Mouse (Mus musculus): ENCODE measurements around the gene Tnpo1. TPM values are rescaled to one million over a fixed set of nuclear protein-coding genes. Genes with fewer than 3 reads are reported as not detected.

The Tnpo1 gene
- 51.3 and 53.9 TPM in 2 replicates for polyA plus RNA-seq (2015; fragmentation: Nextera tagmentation; extraction: Ambion mirVana)

DNA sequence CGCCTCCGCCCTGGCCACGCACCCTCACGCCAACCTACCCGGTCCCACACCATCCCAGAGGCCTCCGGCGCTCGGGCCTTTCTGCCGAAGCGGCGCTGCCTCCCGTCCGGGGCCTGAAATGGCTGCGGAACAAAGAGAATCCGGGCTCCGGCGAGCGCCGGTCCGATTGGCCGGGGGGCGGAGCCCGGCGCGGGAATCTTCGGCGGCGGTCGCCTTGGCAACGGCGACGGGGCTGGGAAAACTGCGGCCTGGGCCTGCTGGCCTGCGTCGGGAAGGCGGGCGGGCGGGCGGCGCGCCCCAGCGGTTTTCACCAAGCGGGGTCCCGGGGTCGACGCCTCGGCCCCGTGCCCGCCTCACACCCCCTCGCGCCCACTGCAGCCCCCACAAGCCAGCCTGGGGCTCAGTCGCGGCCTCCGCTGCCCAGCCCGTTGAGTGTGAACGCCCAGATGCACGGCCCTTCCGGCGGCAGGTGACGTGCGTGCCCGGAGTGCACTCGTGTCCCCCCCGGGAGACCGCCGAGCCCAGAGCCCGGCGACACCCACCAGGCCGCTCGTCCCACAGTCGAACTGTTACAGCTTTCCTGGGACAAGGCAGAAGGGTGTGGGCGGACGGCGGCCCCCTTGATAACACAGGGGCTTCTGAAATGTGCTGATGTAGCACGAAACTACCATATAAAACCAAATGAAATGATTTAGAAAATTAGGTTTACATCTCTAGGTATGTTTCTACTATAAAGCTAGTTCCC is at the start of gene Tnpo1:
Gene Tnpo1, minus strand, starts transcription at position 172 of the 745 bp plus-strand sequence.
- under 1% methylated on average over 55 of the region's 75 CpGs for WGBS
- peak; percentile 96 for ATAC-seq (replicated peaks)

DNA sequence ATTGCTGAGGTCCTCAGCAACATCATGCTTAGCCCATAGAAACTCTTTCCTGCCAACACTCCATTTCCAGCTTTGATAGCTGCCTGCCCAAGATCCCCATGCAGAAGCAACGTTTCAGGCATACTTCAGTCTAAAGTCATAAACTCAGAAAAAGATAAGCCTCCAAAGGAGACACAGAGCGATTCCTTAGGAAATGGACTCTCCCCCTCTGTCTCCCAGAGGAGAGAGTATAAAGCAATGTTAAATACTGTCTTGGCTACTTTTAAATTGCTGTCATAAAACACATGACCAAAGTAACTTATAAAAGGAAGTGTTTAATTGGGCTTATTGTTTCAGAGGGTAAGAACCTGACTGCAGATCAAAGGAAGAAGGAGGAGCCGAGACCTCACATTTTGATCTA is 45.9 kb upstream of the Tnpo1 start:
- Histone ChIP-seq H3K4me2 (no peak overlapping the region), H3K4me1 (no peaks in the 10 kb centered on the region), H3K4me3 (no peak overlapping the region), H3K9me3 (no peaks in the 10 kb centered on the region), H3K27ac (no peak overlapping the region), H3K9ac (no peak overlapping the region), H3K27me3 (replicated peaks) (no peaks in the 10 kb centered on the region), H3K36me3 (replicated peaks) (no peaks in the 10 kb centered on the region)
- WGBS: 88% methylated on average over 3 of the region's 3 CpGs
- ATAC-seq (replicated peaks): no peak

More for the DNA sequence above, at the start of gene Tnpo1:
- peak within 1 kb of the TSS; percentile 100 for H3K9ac ChIP-seq
- peaks cover 30% of the 10 kb centered on the region for H3K4me1 ChIP-seq
- H3K27me3 ChIP-seq (replicated peaks): no peaks in the 10 kb centered on the region
- H3K9me3 ChIP-seq: no peaks in the 10 kb centered on the region
- peak within 1 kb of the TSS; percentile 98 for H3K27ac ChIP-seq
- H3K4me3 ChIP-seq: peak within 1 kb of the TSS; percentile 92
- no peaks in the 10 kb centered on the region for H3K36me3 ChIP-seq (replicated peaks)
- H3K4me2 ChIP-seq: peak within 1 kb of the TSS; percentile 62

DNA sequence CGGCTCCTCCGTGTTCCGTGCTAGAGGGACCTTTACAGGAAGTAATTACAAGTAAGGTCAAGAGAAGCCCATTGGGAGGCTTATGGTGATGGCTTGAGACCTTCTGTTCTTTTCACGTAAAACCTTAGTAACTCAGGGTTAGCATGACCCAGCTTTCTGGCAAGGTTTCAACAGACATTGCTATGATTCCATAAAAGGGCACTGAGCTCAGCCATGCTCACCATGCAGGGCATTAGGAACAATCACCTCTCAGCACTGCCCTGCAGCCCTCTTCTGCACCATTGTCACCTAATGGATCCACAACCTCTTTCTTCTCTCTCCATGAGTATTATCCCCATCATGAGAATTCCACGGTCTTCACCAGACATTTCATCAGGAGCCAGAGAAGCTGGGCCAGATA is 45.5 kb upstream of the Tnpo1 start:
- H3K9me3 ChIP-seq: no peaks in the 10 kb centered on the region
- H3K9ac ChIP-seq: no peak overlapping the region
- H3K4me3 ChIP-seq: no peak overlapping the region
- no peak overlapping the region for H3K27ac ChIP-seq
- 72% methylated on average over 5 of the region's 5 CpGs for WGBS
- no peaks in the 10 kb centered on the region for H3K27me3 ChIP-seq (replicated peaks)
- no peak overlapping the region for H3K4me2 ChIP-seq
- no peak for ATAC-seq (replicated peaks)
- H3K4me1 ChIP-seq: no peaks in the 10 kb centered on the region
- H3K36me3 ChIP-seq (replicated peaks): no peaks in the 10 kb centered on the region

DNA sequence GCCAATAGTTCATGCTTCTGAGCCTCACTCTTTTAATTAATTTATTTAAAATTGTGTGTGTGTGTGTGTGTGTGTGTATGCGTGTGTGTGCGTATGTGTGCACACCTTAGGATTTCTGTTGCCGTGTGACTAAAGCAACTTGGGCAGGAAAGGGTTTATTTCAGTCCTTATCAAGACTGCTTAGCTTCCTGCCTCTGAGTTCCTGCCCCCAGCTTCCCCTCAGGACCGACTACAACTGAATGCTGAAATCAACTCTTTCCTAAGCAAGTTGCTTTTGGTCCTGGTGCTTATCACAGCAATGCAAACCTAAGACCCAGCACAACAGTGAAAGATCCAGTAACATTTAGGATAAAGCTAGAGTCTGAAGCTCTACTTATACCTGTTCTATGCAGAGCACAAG is 42.3 kb upstream of the Tnpo1 start:
- Histone ChIP-seq H3K27me3 (replicated peaks) (no peaks in the 10 kb centered on the region), H3K4me2 (no peak overlapping the region), H3K9ac (no peak overlapping the region), H3K4me3 (no peak overlapping the region), H3K9me3 (no peaks in the 10 kb centered on the region), H3K27ac (no peak overlapping the region), H3K36me3 (replicated peaks) (no peaks in the 10 kb centered on the region), H3K4me1 (no peaks in the 10 kb centered on the region)
- 82% methylated on average over 4 of the region's 4 CpGs for WGBS
- no peak for ATAC-seq (replicated peaks)

DNA sequence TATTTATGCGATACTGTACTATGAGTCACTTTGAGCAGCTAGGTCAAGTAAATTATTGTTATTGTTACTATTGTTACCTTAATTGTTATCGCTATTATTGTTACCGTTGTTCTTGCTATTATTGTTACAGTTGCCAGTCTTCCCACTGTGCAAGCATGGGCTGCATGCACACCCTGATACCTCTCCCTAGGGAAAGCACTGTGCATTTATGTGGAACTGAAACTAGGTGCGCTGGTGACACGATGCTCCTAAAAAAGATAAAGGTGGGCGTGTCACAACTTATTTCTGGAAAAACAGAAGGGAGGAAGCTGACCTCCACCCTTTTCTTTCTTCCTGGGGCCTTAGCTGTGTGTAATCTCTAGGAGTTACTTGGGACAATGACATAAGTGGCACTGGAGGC is 41.8 kb upstream of the Tnpo1 start:
- H3K4me2 ChIP-seq: no peak overlapping the region
- no peaks in the 10 kb centered on the region for H3K9me3 ChIP-seq
- no peak overlapping the region for H3K27ac ChIP-seq
- 86% methylated on average over 6 of the region's 6 CpGs for WGBS
- no peaks in the 10 kb centered on the region for H3K4me1 ChIP-seq
- H3K27me3 ChIP-seq (replicated peaks): no peaks in the 10 kb centered on the region
- no peak for ATAC-seq (replicated peaks)
- H3K4me3 ChIP-seq: no peak overlapping the region
- H3K36me3 ChIP-seq (replicated peaks): no peaks in the 10 kb centered on the region
- no peak overlapping the region for H3K9ac ChIP-seq

DNA sequence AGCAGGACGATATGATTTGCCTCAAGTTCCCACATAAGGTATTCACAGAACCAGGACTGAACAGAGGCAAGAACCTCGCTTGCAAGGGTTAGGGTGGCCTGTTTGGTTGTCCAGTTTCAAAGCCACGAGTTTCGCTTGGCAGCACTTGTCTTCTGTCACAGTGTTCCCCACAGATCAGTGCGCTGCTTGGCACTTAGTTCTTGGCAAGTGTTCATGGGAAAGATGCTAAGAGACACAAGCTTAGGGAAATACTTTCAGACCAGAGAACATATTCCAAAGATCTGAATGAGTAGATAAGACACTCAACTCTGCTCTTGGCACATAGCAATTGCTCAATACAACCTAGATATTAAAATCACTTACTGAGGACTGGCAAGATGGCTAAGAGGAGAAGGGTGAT is 40.4 kb upstream of the Tnpo1 start:
- H3K4me3 ChIP-seq: no peak overlapping the region
- WGBS: 87% methylated on average over 5 of the region's 5 CpGs
- no peak overlapping the region for H3K9ac ChIP-seq
- H3K4me1 ChIP-seq: no peaks in the 10 kb centered on the region
- no peaks in the 10 kb centered on the region for H3K9me3 ChIP-seq
- no peak overlapping the region for H3K4me2 ChIP-seq
- no peak overlapping the region for H3K27ac ChIP-seq
- ATAC-seq (replicated peaks): no peak
- no peaks in the 10 kb centered on the region for H3K36me3 ChIP-seq (replicated peaks)
- H3K27me3 ChIP-seq (replicated peaks): no peaks in the 10 kb centered on the region

DNA sequence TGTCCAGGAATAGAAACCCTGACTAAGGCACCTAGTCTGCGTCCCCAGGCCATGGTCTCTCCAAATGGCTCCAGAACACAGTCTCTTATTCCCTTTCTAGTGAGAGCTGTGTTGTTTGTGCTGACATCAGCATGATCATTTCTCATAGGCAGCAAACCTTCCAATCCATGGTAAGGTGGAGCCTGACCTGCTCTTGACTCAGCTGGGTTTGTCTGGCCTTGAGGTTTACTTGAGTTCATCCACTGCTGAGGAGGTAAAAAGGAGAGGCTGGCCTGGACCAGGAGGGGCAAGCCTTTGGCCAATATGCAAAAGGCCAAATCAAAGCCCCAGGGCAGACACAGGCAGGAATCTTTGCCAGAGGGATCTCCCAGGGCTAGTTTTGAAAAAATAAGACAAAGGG is 37.4 kb upstream of the Tnpo1 start:
- H3K4me3 ChIP-seq: no peak overlapping the region
- no peak for ATAC-seq (replicated peaks)
- WGBS: 89% methylated on average over 1 of the region's 1 CpGs

DNA sequence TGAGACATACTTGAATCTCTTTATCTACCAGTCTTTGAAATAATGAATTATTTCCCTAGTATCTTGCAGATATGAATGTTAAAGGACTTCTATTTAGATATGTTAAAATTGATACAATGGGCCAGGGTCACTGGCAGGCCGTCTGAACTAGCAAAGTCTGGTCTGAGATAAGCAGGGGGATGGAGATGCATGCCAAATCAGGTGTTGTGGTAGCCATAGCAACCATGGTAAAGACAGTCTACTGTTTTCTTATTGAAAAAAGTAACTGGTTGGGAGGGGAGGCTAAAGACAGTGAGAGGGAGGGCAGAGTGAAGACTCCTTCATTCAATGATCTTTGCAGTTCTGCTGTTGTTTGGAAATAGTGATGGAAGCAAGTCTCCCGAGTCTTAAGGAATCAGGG is 32.0 kb upstream of the Tnpo1 start:
- WGBS: 21% methylated on average over 2 of the region's 2 CpGs
- ATAC-seq (replicated peaks): no peak
- H3K27me3 ChIP-seq (replicated peaks): no peaks in the 10 kb centered on the region
- no peaks in the 10 kb centered on the region for H3K9me3 ChIP-seq
- H3K27ac ChIP-seq: no peak overlapping the region
- H3K9ac ChIP-seq: no peak overlapping the region
- H3K4me1 ChIP-seq: peaks cover 7% of the 10 kb centered on the region; the same call in 1 of the 2 replicates
- H3K36me3 ChIP-seq (replicated peaks): no peaks in the 10 kb centered on the region
- H3K4me3 ChIP-seq: no peak overlapping the region
- H3K4me2 ChIP-seq: no peak overlapping the region

More for the DNA sequence above, 37.4 kb upstream of the Tnpo1 start:
- Histone ChIP-seq H3K4me2 (no peak overlapping the region), H3K9me3 (no peaks in the 10 kb centered on the region), H3K9ac (no peak overlapping the region), H3K4me1 (no peaks in the 10 kb centered on the region), H3K36me3 (replicated peaks) (no peaks in the 10 kb centered on the region), H3K27ac (no peak overlapping the region), H3K27me3 (replicated peaks) (no peaks in the 10 kb centered on the region)

DNA sequence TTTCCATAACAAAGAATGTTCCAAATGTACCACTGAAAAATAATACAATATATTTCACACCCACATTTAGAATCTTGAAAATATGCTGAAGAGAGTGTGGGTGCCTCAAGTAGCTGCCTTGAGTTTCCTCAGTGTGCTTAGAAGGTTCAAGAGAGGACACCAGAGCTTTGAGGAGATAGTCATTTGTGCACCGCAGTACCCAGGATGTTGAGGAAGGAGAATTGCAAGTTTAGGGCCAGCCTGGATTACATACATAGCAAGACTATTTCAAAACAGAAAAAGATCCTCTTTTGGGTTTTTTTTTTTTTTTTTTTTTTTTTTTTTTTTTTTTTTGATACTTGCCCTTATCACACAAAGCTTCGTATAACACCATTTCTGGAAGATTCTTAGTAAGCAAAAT is 30.0 kb upstream of the Tnpo1 start:
- 83% methylated on average over 2 of the region's 2 CpGs for WGBS
- Histone ChIP-seq H3K4me2 (no peak overlapping the region), H3K9ac (no peak overlapping the region), H3K27me3 (replicated peaks) (no peaks in the 10 kb centered on the region), H3K9me3 (no peaks in the 10 kb centered on the region), H3K36me3 (replicated peaks) (no peaks in the 10 kb centered on the region), H3K4me1 (peaks cover 7% of the 10 kb centered on the region; the same call in 1 of the 2 replicates), H3K27ac (no peak overlapping the region), H3K4me3 (no peak overlapping the region)
- ATAC-seq (replicated peaks): no peak

DNA sequence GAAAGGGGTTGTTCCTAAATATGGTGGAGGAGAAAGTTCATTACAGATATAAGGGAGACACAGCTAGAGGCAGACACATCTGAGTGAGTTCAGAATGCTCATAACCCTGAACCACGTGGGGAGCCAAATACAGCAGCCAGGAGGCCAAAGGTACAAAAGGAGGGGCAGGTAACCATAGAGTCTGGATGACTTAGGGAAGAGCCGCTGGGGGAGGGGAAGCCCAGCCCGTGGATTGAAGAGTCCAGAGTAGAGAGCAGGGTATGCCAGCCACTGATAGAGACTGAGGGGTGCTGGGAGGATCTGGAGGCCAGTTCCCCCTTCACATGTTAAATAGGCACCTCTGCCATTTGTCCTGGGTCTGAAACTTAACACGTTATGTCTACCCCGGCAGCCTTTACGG is 29.5 kb upstream of the Tnpo1 start:
- Histone ChIP-seq H3K9ac (no peak overlapping the region), H3K27me3 (replicated peaks) (no peaks in the 10 kb centered on the region), H3K4me1 (peaks cover 7% of the 10 kb centered on the region; the same call in 1 of the 2 replicates), H3K27ac (no peak overlapping the region), H3K4me3 (no peak overlapping the region), H3K36me3 (replicated peaks) (no peaks in the 10 kb centered on the region), H3K9me3 (no peaks in the 10 kb centered on the region), H3K4me2 (no peak overlapping the region)
- ATAC-seq (replicated peaks): no peak
- WGBS: 69% methylated on average over 6 of the region's 6 CpGs

DNA sequence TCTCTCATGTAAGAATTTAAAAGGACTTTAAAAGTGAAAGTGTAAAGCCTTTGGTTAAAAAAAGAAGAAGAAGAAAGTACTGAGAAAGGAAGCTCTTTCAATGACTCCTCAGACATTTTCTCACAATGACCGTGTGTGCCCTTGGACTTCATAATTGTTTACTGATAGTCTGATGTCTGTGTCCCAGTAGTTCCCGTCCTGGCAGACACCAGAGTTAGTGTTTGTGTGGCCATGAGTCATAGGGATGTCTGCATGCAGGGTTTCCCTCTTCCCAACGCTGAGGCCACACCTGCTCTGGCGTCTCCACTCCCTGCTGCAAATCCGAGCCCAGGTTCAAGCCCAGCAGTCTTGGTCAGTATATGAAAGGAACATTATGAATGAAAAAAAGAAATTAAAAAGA is 29.0 kb upstream of the Tnpo1 start:
- ATAC-seq (replicated peaks): no peak
- WGBS: 58% methylated on average over 5 of the region's 5 CpGs
- no peak overlapping the region for H3K4me3 ChIP-seq
- no peak overlapping the region for H3K9ac ChIP-seq
- H3K36me3 ChIP-seq (replicated peaks): no peaks in the 10 kb centered on the region
- no peaks in the 10 kb centered on the region for H3K9me3 ChIP-seq
- peaks cover 7% of the 10 kb centered on the region; the same call in 1 of the 2 replicates for H3K4me1 ChIP-seq
- H3K27me3 ChIP-seq (replicated peaks): no peaks in the 10 kb centered on the region
- no peak overlapping the region for H3K4me2 ChIP-seq
- no peak overlapping the region for H3K27ac ChIP-seq

DNA sequence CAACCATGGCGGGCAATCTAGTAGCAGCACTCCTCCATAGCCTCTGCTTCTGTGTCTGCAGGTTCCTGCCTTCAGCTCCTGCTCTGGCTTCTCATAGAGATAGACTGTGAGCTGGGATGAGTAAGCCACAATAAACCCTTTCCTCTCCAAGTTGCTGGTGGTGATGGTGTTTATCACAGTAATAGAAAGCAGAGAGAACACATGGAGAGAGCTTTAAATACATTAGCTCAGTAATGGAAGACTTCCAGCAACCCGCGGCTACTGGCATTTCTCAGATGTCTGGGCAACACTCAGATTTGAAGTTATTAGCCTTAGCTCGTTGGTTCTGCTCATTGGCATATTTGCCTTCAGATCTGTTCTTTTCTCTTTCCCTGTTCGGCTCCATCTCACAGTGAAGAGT is 27.6 kb upstream of the Tnpo1 start:
- 84% methylated on average over 5 of the region's 5 CpGs for WGBS
- Histone ChIP-seq H3K9ac (no peak overlapping the region), H3K36me3 (replicated peaks) (no peaks in the 10 kb centered on the region), H3K4me3 (no peak overlapping the region), H3K4me1 (peaks cover 7% of the 10 kb centered on the region; the same call in 1 of the 2 replicates), H3K9me3 (no peaks in the 10 kb centered on the region), H3K27me3 (replicated peaks) (no peaks in the 10 kb centered on the region), H3K4me2 (no peak overlapping the region), H3K27ac (no peak overlapping the region)
- no peak for ATAC-seq (replicated peaks)

DNA sequence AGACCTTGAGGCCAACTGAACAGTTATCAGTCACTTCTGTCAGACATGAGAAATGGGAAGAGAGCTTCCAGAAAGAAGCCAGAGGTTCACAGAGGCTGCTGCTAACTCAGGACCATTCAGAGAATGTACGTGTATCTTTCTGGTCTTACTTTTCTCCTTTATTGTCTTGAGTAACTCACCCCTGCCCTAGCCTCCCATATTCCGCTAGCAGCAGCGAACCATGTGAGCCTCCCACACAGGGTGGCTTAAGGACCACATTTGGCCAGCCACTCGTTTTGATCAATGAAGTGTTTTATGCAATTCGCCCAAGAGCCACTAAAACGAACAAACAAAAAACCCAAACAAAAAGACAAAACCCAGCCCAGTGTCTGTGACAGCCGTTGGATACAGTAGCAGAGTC is 25.8 kb upstream of the Tnpo1 start:
- Histone ChIP-seq H3K4me2 (no peak overlapping the region), H3K27ac (no peak overlapping the region), H3K9me3 (no peaks in the 10 kb centered on the region), H3K9ac (no peak overlapping the region), H3K27me3 (replicated peaks) (no peaks in the 10 kb centered on the region), H3K4me1 (no peaks in the 10 kb centered on the region), H3K36me3 (replicated peaks) (no peaks in the 10 kb centered on the region), H3K4me3 (no peak overlapping the region)
- WGBS: 58% methylated on average over 7 of the region's 7 CpGs
- ATAC-seq (replicated peaks): no peak
